Mouse (Mus musculus): ENCODE data around the gene Lats2.
"Not testable (repeated sequence)": the region's sequence is repeated elsewhere in the genome, so short reads cannot be mapped to it uniquely, and the experiment has no call there.

The Lats2 gene

DNA sequence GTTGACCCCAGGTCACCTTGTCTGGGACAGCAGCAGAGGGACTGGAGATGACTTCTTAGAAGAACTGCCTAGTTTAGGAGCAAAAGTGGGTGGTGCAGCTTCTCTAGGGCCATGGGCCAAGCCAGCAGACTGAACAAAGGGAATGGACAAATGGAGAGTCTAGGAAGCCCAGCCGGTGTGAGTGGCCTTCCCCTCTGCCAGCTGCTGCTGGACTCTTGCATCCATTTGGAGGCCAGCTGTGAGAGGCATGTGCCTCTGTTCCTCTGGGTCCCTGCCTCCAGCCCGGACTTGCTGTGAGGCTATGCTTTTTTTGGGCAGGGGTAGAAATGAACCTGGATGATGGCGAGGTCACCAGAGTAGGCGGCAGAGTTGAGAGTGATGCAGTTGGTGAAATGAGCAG lies at the start of gene Lats2:
TSS of gene Lats2 (minus strand) at position 152 of the 400 bp plus-strand sequence.
- no peak for DNase-seq

GRCm38 (mm10) chr14:57803731-57804130 lies 45.5 kb upstream of the Lats2 start:
- no peak for DNase-seq

GRCm38 (mm10) chr14:57797991-57798931 lies 40.1 kb upstream of the Lats2 start, which contains the start of gene Sap18:
Gene Sap18 (plus strand): TSS chr14:57798180.
- DNase-seq = peak; percentile 97

DNA sequence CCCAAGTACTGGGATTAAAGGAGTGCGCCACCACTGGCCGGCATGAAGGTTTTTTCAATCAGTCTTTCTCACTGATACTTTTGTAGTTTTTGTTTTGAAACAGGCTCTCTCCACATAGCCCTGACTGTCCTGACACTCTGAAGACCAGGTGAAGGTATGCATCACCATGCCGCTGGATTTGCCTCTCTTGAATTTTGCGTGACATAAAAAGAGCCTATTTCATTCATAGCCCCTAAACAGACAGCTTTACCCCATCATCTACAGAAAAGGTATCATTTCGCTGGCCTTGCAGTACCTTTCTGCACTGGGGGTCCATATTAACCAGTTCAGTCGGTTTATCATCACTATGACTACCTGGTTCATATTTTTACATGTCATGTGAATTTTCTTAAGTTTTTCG lies 39.4 kb upstream of the Lats2 start:
- DNase-seq = peak; percentile 24

DNA sequence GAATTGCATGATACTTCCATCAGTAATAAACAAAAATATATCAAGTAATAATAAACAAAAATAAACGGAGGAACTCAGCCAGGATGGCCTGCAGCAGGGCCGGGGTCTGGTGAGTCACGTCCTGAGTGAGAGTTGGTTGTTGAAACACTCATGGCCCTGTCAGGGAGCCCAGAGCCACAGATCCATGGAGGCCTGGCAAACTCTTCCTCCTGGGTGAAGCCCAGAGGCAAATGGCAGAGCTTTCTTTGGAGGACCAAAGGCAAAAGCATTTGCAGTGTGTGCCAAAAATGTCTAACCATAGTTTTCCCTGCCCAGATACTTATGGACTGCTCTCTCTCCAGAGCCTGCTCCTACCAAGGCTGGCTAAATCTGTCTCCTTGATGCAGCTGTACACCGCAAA lies 33.0 kb upstream of the Lats2 start:
- DNase-seq = no peak

DNA sequence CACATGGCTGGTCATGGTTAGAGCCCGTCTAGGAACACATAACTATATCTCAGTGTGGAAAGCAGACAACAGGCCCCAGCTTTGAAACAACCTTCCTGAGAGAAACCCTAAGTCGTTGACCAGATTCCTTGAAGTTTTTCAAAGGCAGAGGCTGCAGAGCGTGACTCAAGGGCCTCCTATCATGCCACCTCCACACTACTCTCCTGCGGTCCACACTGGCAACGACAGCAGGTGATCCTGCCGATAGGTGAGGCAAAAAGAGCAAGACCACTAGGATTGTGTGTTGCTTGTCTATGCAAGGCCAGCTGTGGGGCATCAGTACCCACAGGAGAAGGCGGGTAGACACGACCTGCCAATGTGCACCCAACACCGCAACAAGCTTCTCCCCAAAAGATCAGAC lies 31.6 kb upstream of the Lats2 start:
- no peak for DNase-seq

DNA sequence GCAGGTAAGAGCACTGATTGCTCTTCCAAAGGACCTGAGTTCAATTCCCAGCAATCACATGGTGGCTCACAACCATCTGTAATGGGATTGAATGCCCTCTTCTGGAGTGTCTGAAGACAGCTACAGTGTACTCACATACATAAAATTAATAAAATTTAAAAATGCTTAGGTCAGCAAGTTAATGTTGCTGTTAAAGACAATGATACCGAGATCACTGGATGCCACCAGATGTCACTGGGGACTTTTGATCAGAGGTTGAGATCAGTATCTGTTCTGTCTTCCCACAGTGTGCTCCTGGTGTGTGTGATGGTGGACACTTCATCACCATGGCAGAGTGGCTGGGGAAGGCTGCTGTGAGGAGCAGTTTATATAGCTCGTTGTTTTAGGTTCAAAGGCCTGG lies 31.1 kb upstream of the Lats2 start:
- DNase-seq = no peak

- DNase-seq = no peak
These were observed 29.2 kb upstream of the Lats2 start for GRCm38 (mm10) chr14:57787406-57787805.

DNA sequence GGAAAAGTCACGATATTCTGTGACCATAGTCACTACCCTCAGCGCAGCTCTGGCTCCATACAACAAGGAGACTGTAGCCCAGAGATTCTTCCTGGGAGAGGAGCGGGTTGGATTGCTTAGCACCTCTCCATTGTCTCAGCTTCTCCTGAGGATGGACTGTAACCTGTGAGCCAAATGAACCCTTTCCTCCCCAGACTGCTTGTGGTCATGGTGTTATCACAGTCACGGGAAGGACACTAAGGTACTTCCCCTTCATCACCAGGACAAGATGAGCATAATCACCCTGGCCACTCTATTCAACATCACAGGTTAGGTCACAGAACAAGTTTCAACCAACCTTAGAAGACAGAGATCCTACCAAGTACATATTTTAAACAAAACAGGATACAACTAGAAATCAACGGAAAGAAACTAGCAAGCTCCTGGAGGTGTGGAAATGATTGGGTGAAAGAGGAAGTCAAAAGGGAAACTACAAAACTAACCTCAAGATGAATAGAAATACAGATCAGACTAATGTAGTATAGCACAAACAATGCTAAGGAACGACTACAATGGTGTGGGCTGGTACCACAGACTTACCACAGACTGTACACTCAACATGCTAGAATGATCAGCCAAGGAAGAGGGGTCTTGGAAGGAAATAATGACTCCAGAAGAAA lies 14.1 kb upstream of the Lats2 start:
- no peak for DNase-seq

DNA sequence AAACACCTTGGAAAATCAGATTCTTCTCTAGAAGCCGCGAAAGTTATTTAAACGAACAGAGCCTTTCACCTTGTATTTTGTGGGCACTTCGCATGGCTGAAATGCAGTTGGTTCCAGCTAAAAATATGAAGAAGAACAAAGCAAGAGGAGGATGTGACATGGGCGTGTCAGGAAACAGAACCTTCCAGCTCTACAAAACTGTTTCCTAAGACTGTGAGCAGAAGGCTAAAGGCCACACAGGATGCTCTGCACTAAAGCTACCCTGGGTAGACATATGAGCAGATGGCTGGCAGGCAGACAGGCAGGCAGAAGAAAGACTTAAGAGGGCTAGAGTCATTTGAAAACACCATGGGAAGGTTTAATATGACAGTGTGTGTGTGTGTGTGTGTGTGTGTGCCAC lies 10.9 kb upstream of the Lats2 start:
- DNase-seq = no peak

DNA sequence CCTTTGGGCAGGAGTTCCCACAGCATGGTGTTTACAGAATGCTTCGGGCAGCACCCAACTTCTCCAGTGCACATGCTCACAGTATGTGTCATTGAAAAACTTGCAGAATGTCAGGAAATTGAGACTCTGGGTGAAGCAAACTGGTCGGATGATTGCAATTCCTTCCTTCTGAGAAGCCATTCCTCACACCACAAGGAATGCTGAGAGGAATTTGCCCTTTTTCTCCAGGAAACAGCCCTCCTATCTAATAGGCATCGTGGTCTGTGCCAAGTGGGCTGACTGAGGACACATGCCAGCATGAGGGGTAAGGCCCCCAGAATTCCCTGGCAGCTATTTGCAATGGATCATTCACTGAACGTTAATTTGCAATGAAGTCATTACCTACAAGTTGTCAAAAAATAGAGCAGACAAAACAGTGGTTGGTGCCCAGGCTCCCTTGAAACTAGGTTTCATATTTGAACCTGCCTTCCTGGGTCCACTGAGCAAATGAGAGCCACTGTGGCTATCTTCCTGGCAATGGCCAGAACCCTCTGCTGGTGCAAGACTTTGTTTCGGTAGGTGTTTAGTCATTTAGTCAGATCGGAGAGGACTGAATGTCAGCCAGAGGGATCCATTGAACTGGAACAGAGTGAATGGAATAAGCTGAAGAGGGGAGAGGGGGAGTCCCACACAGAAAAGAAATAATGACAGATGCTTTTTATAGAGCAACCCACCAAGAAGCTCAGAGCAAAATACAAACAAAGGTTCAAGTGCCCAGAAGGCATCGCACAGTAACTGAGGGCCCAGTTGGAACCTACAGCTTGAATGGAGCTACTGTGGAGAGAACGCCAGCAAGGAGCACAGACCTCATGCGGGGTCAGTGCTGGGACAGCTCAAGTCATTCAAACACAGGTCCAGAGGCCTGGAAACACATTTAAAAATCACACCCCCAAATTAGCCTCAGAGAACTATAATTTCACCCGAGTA lies 2.5 kb upstream of the Lats2 start:
- DNase-seq = no peak

- no peak for DNase-seq
These were observed 2.1 kb downstream of the Lats2 start for GRCm38 (mm10) chr14:57756094-57756493.

DNA sequence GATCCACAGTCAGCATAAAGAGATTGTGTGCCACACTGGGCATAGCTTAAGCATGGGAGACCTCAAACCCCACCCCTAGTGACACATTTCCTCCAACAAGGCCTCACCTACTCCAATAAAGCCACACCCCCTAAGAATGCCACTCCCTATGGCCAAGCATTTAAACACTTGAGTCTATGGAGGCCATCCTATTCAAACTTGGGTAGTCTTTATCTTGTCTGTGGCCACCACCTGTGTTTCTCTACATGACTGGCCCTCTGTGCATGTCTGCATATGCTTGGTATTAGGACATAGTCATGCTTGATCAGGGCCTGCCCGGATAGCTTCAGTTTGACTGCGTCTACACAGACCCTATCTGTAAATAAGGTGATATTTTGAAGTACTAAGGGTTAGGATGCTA lies 2.5 kb downstream of the Lats2 start:
- DNase-seq = no peak

DNA sequence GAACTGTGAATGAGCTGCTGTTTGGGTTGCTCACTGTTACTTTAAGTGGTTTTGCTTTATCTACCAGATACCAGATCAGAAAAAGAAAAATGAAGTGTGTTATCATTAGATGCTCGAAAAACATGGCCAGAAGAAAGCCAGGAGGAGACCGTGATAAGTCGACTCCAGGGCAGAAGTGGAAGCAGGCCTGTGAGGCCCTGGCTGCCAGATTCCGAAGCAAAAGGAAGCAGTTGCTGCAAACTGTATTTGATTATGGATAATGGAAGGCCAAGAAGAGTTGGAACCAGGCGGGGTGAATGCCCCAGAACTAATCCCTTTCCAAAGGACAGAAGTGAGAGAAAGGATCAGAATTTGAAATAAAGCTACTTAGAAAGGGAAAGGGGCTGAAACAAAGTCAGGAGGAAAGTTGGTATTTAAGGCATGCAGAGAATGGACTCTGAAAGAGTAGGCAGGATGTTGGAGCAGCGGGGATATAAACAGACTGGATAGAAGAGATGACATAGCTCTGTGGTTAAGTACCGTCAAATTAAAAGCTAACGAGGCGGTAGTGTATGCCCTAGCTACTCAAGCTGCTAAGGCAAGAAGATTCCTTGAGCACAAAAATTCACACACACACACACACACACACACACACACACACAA lies 4.7 kb downstream of the Lats2 start:
- no peak for DNase-seq

GRCm38 (mm10) chr14:57751006-57751405 lies 7.2 kb downstream of the Lats2 start:
- DNase-seq = not testable (repeated sequence)

GRCm38 (mm10) chr14:57749501-57749900 lies 8.7 kb downstream of the Lats2 start:
- no peak for DNase-seq

DNA sequence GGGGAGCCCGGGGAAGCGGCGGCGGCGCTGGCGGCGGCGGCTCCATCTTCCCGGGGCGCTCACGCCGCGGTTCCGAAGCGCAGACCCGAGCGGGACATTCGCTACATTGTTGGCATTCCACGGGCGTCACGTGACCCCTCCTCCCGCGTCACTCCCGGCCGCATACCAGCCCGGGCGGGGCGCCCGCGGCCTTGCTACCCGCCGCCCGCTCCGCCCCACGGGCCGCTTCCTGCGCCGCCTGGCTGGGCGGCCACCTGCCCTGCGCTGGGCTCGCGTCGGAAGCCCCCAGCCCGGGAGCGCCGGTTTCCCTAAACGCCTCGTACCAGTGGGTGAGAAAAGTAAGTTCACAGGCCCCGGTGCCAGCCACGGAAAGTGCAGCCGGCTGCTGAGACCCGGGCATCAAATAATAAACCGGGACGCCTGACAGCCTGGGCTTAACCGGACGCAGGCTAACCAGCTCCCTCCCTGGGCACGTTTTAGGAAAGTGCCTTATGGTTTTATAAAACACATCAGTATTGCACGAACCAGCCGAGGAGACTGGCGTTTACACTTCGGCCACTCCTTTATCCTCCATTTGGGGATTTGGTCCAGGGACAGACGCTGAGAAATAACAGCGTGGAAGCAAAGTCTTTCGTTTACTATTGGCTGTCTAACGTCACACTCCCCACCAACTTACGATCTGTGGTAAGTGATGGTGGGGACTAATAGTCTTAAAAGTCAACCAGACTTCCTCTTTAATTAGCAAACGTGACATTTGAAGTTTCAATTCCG lies 12.0 kb downstream of the Lats2 start, which contains the start of gene Gm49361:
TSS of gene Gm49361 (minus strand) at position 103 of the 771 bp plus-strand sequence.
- peak; percentile 97 for DNase-seq

DNA sequence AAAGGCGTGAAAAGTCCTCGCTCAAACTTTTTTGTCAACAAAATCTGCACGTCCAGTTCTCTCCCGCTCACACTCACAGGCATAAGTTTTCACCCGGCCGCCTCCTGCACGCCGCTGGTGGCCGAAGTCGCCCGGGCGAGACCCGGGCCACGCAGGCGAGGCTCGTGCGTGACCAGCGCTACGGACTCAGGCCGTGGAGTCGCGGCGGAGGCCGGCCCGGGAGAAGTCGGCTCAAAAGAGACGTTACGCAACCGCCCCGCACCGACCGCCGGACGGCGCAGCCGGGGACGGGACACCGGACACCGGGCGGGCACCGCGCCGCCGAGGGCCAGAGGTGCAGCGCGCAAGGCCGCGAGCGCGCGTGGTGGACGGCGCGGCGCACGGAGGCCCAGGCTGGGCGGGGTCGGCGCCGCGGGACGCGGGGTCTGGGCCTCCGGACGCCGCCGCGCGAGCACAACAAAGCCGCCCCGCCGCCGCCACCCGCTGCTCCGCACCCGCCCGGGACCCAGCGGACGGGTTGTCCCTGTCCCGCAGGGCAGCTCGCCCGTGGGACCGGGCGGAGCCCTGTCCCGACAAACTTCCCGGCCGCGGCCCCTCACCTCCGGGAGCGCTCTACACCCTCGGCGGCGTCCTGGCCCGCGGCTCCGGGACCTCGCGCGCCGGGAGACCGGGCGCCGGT lies 12.8 kb downstream of the Lats2 start:
- peak; percentile 76 for DNase-seq

GRCm38 (mm10) chr14:57744547-57744946 lies 13.6 kb downstream of the Lats2 start:
- DNase-seq = peak; percentile 51

- DNase-seq = no peak
These were observed 17.5 kb downstream of the Lats2 start for GRCm38 (mm10) chr14:57740651-57741050.

- DNase-seq = no peak
These were observed 21.1 kb downstream of the Lats2 start for GRCm38 (mm10) chr14:57737089-57737488.
